Mouse (Mus musculus) limb, embryonic 14.5 days (tissue): ENCODE measurements around the gene Bank1. TPM values are rescaled to one million over a fixed set of nuclear protein-coding genes. Genes with fewer than 3 reads are reported as not detected.

Source experiments
- ATAC-seq: fragments of 200-750 bp; cut with Nextera tagmentation; 2 replicates; pipeline ENCODE4 v1.8.0; 2017; ENCODE audit warnings: low read depth, moderate number of reproducible peaks, moderate TSS enrichment; ENCODE audit not compliant: low FRiP score
- DNase-seq: peaks from one replicate; pipeline ENCODE4 v3.0.0-alpha.2; 2015; ENCODE audit warnings: low spot score
- H3K27ac ChIP-seq: fragments of 300-500 bp; sonication (generic); replicated peaks from 2 replicates; pipeline ENCODE4 v1.5.1; 2014; ENCODE audit warnings: low read depth, mild to moderate bottlenecking, low read length, moderate library complexity, mixed read lengths
- H3K27me3 ChIP-seq: fragments of 300-500 bp; sonication (generic); 2 replicates; pipeline ENCODE4 v1.6.1; 2014; ENCODE audit warnings: low read length, mixed read lengths; ENCODE audit not compliant: control insufficient read depth, insufficient read depth
- H3K36me3 ChIP-seq: fragments of 300-500 bp; sonication (generic); 2 replicates; pipeline ENCODE4 v1.6.1; 2014; ENCODE audit warnings: mild to moderate bottlenecking, low read length, moderate library complexity, mixed read lengths; ENCODE audit not compliant: control insufficient read depth, insufficient read depth
- H3K4me1 ChIP-seq: fragments of 300-500 bp; sonication (generic); 2 replicates; pipeline ENCODE4 v1.6.1; 2014; ENCODE audit warnings: antibody characterized with exemption, low read length, mixed read lengths; ENCODE audit not compliant: control insufficient read depth, insufficient read depth
- H3K4me2 ChIP-seq: fragments of 300-500 bp; sonication (generic); replicated peaks from 2 replicates; pipeline ENCODE4 v1.6.1; 2014; ENCODE audit warnings: low read depth, mild to moderate bottlenecking, low read length, moderate library complexity; ENCODE audit not compliant: severe bottlenecking
- H3K4me3 ChIP-seq: fragments of 300-500 bp; sonication (generic); replicated peaks from 2 replicates; pipeline ENCODE4 v1.5.1; 2014; ENCODE audit warnings: low read length
- H3K9ac ChIP-seq: fragments of 300-500 bp; sonication (generic); 2 replicates; pipeline ENCODE4 v1.6.1; 2014; ENCODE audit warnings: mild to moderate bottlenecking, low read depth, low read length, moderate library complexity; ENCODE audit not compliant: severe bottlenecking
- H3K9me3 ChIP-seq: fragments of 300-500 bp; sonication (generic); 2 replicates; pipeline ENCODE4 v1.6.1; 2016; ENCODE audit warnings: low read length; ENCODE audit not compliant: control insufficient read depth
- POLR2A ChIP-seq: fragments of 200-500 bp; IDR thresholded peaks from 2 replicates; pipeline ENCODE4 v1.8.0; 2012; ENCODE audit warnings: inconsistent platforms, mild to moderate bottlenecking, moderate library complexity, borderline replicate concordance; ENCODE audit not compliant: insufficient read depth, insufficient read length; ENCODE audit errors: extremely low read depth
- WGBS: fragments of 180-500 bp; shearing (Covaris S2); extraction: QIAGEN DNeasy Blood & Tissue Kit; methylation state at CpG from one replicate; pipeline ENCODE4 v1.1.7; 2014; 5-methylcytosine and 5-hydroxymethylcytosine counted together
- polyA plus RNA-seq, 2 experiments: library from polyadenylated mRNA; depleted of rRNA in 1 of 2; stranded (reverse) in 1 of 2; unstranded in 1 of 2; fragments of >200 nt; fragmentation: Nextera tagmentation in 1 of 2; extraction: Ambion mirVana in 1 of 2; gene quantifications; 2 replicates each; pipeline versions ENCODE4 v1.2.1 to v1.2.3; 2012 to 2014

Bank1 gene
- polyA plus RNA-seq, 2 experiments, result 0.36 to 0.61 TPM

- no peak for TF ChIP-seq POLR2A
- H3K4me3 ChIP-seq, result no peak overlapping the region
- DNase-seq (no peak), ATAC-seq (no peak)
- H3K36me3 ChIP-seq, result no peaks in the 10 kb centered on the region
- no peaks in the 10 kb centered on the region for H3K4me1 ChIP-seq
- H3K4me2 ChIP-seq, result no peak overlapping the region
- H3K9me3 ChIP-seq, result no peaks in the 10 kb centered on the region
- H3K9ac ChIP-seq, result no peak overlapping the region
- 63% methylated on average over 3 of the region's 3 CpGs for WGBS
- H3K27me3 ChIP-seq, result no peaks in the 10 kb centered on the region
- H3K27ac ChIP-seq, result no peak overlapping the region
Measured at GRCm38 (mm10) chr3:136132013-136132412, 193.9 kb downstream of the Bank1 start.

- DNase-seq (no peak), ATAC-seq (no peak)
- 76% methylated on average over 5 of the region's 5 CpGs for WGBS
- H3K27me3 ChIP-seq, result no peaks in the 10 kb centered on the region
- no peaks in the 10 kb centered on the region for H3K4me1 ChIP-seq
- H3K36me3 ChIP-seq, result no peaks in the 10 kb centered on the region
- H3K9me3 ChIP-seq, result 0 out of 2 replicates have a peak, but pooled peaks cover 4% of the 10 kb centered on the region
- H3K9ac ChIP-seq, result no peak overlapping the region
- no peak overlapping the region for H3K4me2 ChIP-seq
- TF ChIP-seq POLR2A, result no peak
- no peak overlapping the region for H3K4me3 ChIP-seq
- H3K27ac ChIP-seq, result no peak overlapping the region
Measured at GRCm38 (mm10) chr3:136115478-136116215, 210.2 kb downstream of the Bank1 start.

- 87% methylated on average over 6 of the region's 6 CpGs for WGBS
- no peak overlapping the region for H3K9ac ChIP-seq
- no peak for TF ChIP-seq POLR2A
- no peak for DNase-seq
- H3K4me2 ChIP-seq, result no peak overlapping the region
- H3K27ac ChIP-seq, result no peak overlapping the region
- no peaks in the 10 kb centered on the region for H3K27me3 ChIP-seq
- H3K4me3 ChIP-seq, result no peak overlapping the region
- ATAC-seq, result no peak
- no peaks in the 10 kb centered on the region for H3K9me3 ChIP-seq
- H3K4me1 ChIP-seq, result no peaks in the 10 kb centered on the region
- no peaks in the 10 kb centered on the region for H3K36me3 ChIP-seq
Measured at GRCm38 (mm10) chr3:136109411-136110139, 216.3 kb downstream of the Bank1 start.

GRCm38 (mm10) chr3:136106452-136106851 lies 219.4 kb downstream of the Bank1 start:
- Histone ChIP-seq H3K4me1 (no peaks in the 10 kb centered on the region), H3K4me2 (no peak overlapping the region), H3K27ac (no peak overlapping the region), H3K9me3 (no peaks in the 10 kb centered on the region), H3K36me3 (no peaks in the 10 kb centered on the region), H3K4me3 (no peak overlapping the region), H3K9ac (no peak overlapping the region), H3K27me3 (no peaks in the 10 kb centered on the region)
- DNase-seq, result no peak
- no peak for TF ChIP-seq POLR2A
- WGBS, result 37% methylated on average over 1 of the region's 1 CpGs
- ATAC-seq, result no peak

- Histone ChIP-seq H3K27me3 (no peaks in the 10 kb centered on the region), H3K4me2 (no peak overlapping the region), H3K9me3 (no peaks in the 10 kb centered on the region), H3K36me3 (no peaks in the 10 kb centered on the region), H3K9ac (no peak overlapping the region), H3K4me3 (no peak overlapping the region), H3K4me1 (no peaks in the 10 kb centered on the region), H3K27ac (no peak overlapping the region)
- ATAC-seq (no peak), DNase-seq (no peak)
- no peak for TF ChIP-seq POLR2A
- WGBS, result 78% methylated on average over 2 of the region's 2 CpGs
Measured at GRCm38 (mm10) chr3:136103339-136103738, 222.5 kb downstream of the Bank1 start.
